Mouse (Mus musculus) kidney, adult 2 months (tissue): ENCODE measurements around the gene Il11. TPM values are rescaled to one million over a fixed set of nuclear protein-coding genes. Genes with fewer than 3 reads are reported as not detected.

Experiments used
- DNase-seq: peaks from one replicate; pipeline ENCODE4 v3.0.0; 2021
- H3K27ac ChIP-seq: fragments of 200-500 bp; 2 replicates; pipeline ENCODE4 v1.5.1; 2012; ENCODE audit warnings: low read depth, low read length, control low read depth, inconsistent platforms; ENCODE audit not compliant: insufficient read depth
- H3K27me3 ChIP-seq: fragments of 200-500 bp; replicated peaks from 2 replicates; pipeline ENCODE4 v1.6.1; 2012; ENCODE audit warnings: mild to moderate bottlenecking, moderate library complexity, low read length, inconsistent platforms; ENCODE audit not compliant: control insufficient read depth, insufficient read depth
- H3K36me3 ChIP-seq: fragments of 200-500 bp; 2 replicates; pipeline ENCODE4 v1.6.1; 2012; ENCODE audit warnings: mild to moderate bottlenecking, moderate library complexity, low read length, inconsistent platforms; ENCODE audit not compliant: control insufficient read depth, insufficient read depth
- H3K4me1 ChIP-seq: fragments of 200-500 bp; 2 replicates; pipeline ENCODE4 v1.6.1; 2011; ENCODE audit warnings: low read length; ENCODE audit not compliant: control insufficient read depth, insufficient read depth
- H3K4me3 ChIP-seq: fragments of 200-500 bp; 2 replicates; pipeline ENCODE4 v1.5.1; 2011; ENCODE audit warnings: mild to moderate bottlenecking, low read depth, low read length, control low read depth; ENCODE audit not compliant: insufficient read depth
- CTCF ChIP-seq: fragments of 200-500 bp; conservative IDR thresholded peaks from 2 replicates; pipeline ENCODE4 v1.5.1; 2011; ENCODE audit warnings: low read depth, mild to moderate bottlenecking, control low read depth, low read length, moderate library complexity, mixed read lengths; ENCODE audit not compliant: insufficient read depth, insufficient read length
- POLR2A ChIP-seq: fragments of 200-500 bp; IDR thresholded peaks from one replicate; pipeline ENCODE4 v1.6.1; 2011; ENCODE audit warnings: low read depth, low read length, control low read depth
- WGBS: fragments of 180-500 bp; shearing (Covaris S2); methylation state at CpG from one replicate; pipeline ENCODE4 v1.1.7; 2018; 5-methylcytosine and 5-hydroxymethylcytosine counted together
- polyA plus RNA-seq: library from polyadenylated mRNA; depleted of rRNA; stranded (reverse); fragments of >200 nt; gene quantifications from 2 replicates; pipeline ENCODE4 v1.2.3, GENCODE M21; 2012

Gene Il11
- polyA plus RNA-seq, 1 experiment: 0.13 TPM

DNA sequence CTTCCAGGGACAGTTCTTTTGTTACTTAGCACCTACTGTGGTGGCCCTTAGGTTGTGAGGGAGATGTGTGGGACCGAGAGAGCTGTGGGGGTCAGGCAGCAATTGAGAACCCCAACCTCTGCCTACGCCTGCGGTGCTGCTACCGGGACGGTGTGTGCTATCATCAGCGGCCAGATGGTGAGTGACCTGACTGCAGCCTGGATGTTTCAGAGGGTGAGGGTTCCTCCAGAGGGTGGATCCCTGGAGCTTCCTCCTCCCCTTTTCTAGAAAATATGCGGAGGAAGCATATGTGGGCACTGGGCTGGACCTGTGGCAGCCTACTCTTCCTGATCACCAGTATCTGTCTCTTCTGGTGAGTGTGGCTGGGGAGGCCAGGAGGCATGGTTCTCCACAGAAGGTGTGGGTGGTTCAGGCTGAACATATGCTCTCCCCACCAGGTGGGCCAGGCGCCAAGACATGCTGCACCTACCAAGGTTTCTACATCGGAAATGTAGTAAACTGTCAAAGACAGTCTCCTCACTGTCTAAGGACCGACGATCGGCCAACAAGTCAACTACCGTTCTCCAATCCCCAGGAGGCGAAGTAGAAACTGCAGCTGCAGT is 1.1 kb upstream of the Il11 start:
- no peak overlapping the region for H3K27ac ChIP-seq
- DNase-seq: no peak
- H3K4me1 ChIP-seq: 0 out of 2 replicates have a peak, but pooled peaks cover 2% of the 10 kb centered on the region
- no peak overlapping the region for H3K4me3 ChIP-seq
- WGBS: 86% methylated on average over 14 of the region's 14 CpGs
- no peaks in the 10 kb centered on the region for H3K36me3 ChIP-seq
- TF ChIP-seq POLR2A (no peak), CTCF (no peak)
- no peaks in the 10 kb centered on the region for H3K27me3 ChIP-seq

DNA sequence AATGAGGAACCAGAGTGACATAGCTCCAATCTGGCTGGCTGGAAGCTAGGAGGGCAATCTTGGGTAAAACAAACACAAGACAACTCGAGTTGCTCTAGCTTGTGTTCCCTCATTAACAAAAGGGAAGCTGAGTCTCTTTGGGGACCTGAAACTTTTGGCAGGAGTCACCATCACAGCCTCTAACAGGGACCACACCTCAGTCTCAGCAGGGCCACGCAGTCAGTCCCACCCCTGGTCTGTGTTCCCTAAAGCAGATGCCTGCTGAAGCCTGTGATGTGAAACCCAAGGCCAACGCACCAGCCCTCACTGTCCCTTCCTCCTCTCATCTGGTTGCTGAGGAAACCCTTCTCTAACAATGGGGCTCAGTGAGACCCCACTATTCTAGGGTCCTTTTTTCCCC is 529 bp downstream of the Il11 start:
- no peak for DNase-seq
- H3K27me3 ChIP-seq: no peaks in the 10 kb centered on the region
- H3K36me3 ChIP-seq: no peaks in the 10 kb centered on the region
- H3K4me1 ChIP-seq: no peaks in the 10 kb centered on the region
- no peak for TF ChIP-seq POLR2A
- TF ChIP-seq CTCF: no peak
- no peak overlapping the region for H3K4me3 ChIP-seq
- no peak overlapping the region for H3K27ac ChIP-seq
- WGBS: 55% methylated on average over 3 of the region's 3 CpGs

DNA sequence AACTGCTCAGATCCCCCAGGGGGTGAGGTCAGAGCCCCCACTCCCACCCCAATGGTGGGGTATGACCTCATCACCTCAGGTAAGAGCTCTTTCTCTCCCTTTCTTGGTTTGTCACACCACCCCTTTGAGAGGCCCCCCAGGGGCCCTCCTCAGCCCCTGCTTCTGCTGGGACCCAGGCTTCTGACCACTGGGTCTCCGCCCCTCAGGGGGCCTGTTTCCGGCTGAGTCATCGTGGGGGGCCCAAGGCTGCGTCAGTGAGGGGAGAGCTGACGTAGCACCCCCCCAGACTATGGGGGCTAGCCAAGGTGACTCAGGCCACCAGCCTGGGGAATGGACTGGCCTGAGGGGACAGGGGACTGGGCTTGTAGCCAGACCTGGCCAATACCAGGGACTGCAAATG is 2.7 kb downstream of the Il11 start:
- TF ChIP-seq CTCF: no peak
- TF ChIP-seq POLR2A: no peak
- Histone ChIP-seq H3K4me3 (no peak overlapping the region), H3K27me3 (no peaks in the 10 kb centered on the region), H3K4me1 (no peaks in the 10 kb centered on the region), H3K27ac (no peak overlapping the region), H3K36me3 (no peaks in the 10 kb centered on the region)
- no peak for DNase-seq
- 34% methylated on average over 5 of the region's 5 CpGs for WGBS

DNA sequence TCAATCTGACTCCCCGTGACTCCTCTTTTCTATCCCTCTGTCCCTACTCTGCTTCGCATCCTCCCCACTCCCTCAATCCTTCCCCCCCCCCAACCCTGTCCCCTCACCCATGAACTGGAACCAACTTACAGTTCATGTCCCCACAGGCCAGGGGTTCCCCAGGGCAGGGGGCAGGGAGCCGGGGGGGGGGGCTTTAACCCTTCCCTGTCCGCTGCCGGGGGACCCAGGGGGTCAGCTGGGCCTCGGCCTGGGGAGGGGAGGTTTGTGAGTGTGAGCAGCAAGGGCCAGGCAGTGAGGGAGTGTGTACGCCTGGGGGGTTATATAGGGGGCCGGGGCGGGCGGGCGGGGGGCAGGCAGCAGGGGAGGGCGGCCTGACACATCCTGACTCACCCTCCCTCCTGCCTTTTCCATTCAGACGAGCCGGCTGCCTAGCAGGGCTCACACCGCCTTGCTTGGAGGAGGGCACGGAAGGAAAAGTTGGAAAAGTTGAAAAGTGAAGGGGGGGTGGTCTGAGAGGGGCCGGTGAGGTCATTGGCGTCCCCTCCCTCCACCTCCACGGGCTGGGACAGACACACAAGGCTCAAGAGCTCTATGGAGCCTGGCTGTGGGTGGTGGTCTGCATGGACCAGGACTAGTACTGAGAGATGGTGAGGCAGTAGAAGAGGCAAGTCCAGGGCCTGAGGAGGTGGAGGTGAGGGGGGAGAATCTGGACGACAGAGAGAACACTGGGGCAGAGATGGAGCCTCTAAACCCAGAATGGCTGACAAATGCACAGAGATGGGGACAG is 4.6 kb downstream of the Il11 start:
- Histone ChIP-seq H3K27me3 (no peaks in the 10 kb centered on the region), H3K4me3 (no peak overlapping the region), H3K4me1 (no peaks in the 10 kb centered on the region), H3K36me3 (no peaks in the 10 kb centered on the region), H3K27ac (no peak overlapping the region)
- WGBS: 10% methylated on average over 20 of the region's 20 CpGs
- no peak for TF ChIP-seq CTCF
- TF ChIP-seq POLR2A: no peak
- no peak for DNase-seq

DNA sequence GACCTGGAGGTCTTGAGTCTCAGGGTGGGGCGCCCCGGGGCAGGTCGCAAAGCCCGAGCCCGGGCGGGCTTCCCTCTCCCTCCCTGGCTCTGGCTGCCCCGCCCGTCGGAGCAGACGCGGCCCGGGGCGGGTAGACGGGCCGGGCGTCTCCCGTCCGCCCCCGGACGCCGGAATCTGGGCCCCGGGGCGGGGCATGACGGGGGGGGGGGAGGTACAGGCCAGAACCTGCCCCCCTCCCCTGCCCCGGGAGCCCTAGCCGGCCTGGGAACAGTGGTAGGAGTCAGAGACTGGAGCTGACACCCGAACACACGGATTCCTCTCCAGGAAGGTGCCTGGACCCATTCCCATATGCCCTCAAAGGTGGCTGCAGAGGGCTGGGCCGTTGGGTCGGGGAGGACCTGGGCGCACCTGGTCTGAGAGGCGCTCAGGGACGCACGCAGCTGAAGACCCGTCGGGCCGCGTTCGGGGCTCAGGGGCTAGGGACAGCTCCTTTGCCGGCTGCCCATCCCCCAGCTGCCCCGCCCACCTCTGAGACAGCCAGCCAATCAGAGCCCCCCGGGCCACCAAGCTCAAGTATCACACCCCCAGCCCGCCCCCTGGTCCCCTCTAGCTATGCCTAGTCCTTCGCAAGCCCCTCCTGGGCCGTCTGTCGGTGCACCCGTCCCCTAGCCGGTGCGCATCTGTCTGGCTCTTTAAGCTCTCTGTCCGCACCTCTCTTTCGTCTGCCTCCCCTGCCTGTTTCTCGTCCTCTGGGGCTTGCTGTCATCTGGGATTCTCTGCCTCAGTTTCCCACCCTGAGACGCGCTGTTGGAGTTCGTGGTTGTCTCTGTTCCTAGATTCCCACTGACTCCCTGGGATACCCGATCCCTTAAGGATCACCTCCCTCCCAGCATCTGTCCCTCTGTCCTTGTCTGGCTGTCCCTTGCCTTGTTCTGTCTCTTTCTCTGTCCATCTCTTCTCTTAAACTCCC is 5.5 kb downstream of the Il11 start:
- Histone ChIP-seq H3K36me3 (no peaks in the 10 kb centered on the region), H3K27ac (no peak overlapping the region), H3K4me3 (peak overlapping the region; percentile 63), H3K27me3 (no peaks in the 10 kb centered on the region), H3K4me1 (no peaks in the 10 kb centered on the region)
- DNase-seq: peak; percentile 62
- WGBS: 2% methylated on average over 55 of the region's 56 CpGs
- TF ChIP-seq POLR2A (no peak), CTCF (no peak)

DNA sequence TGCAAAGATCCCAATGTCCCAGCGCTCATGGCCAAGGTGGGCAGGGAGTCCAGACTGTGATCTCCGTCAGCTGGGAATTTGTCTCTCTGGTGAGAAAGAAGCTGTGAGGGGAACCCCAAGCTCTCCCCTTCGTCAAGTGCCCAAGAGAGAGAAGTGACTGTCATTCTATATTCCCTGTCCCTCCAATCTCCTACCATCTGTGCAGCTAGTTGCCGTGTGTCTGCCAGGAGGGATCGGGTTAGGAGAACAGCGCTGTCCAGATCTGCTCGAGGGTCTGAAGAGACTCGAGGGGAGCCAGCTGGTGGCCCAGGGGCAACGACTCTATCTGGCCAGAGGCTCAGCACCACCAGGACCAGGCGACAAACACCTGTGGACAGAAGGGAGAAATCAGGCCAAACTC is 6.5 kb downstream of the Il11 start:
- Histone ChIP-seq H3K4me1 (no peaks in the 10 kb centered on the region), H3K4me3 (no peak overlapping the region), H3K36me3 (no peaks in the 10 kb centered on the region), H3K27me3 (no peaks in the 10 kb centered on the region), H3K27ac (no peak overlapping the region)
- WGBS: 57% methylated on average over 10 of the region's 10 CpGs
- no peak for DNase-seq
- no peak for TF ChIP-seq POLR2A
- no peak for TF ChIP-seq CTCF

DNA sequence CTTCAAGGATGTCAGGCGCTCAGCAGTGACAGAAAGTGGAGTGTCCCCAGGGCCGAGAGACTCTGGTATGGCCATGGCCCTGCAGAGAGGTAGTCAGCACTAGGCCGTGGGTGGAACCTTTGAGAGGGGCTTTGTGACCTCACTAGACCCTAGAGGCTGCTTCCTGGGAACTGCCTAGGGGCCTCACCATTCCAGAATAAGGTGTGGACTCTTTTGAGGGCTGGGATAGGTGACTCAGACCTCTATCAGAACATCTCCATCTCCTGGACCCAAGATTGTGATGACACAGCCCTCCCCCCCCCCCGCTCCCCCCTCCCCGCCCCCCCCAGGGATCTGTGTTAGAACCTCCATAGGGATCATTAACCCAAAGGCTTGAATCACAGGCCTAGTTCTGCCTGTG is 11.5 kb downstream of the Il11 start, which contains the start of gene Fam71e2:
Gene Fam71e2, minus strand, starts transcription at position 101 of the 400 bp plus-strand sequence.
- Histone ChIP-seq H3K27ac (no peak within 1 kb of the TSS), H3K27me3 (no peaks in the 10 kb centered on the region), H3K4me1 (no peaks in the 10 kb centered on the region), H3K36me3 (no peaks in the 10 kb centered on the region), H3K4me3 (no peak within 1 kb of the TSS)
- no peak for TF ChIP-seq CTCF
- no peak for TF ChIP-seq POLR2A
- DNase-seq: no peak
- WGBS: 77% methylated on average over 4 of the region's 5 CpGs
